Mouse (Mus musculus): ENCODE results near the gene Irak4. TPM values are rescaled to one million over a fixed set of nuclear protein-coding genes. Genes with fewer than 3 reads are reported as not detected.

Irak4 gene
- polyA plus RNA-seq, 1 experiment, result 16.9 TPM

GRCm38 (mm10) chr15:94602441-94602840 lies 59.0 kb downstream of the Irak4 start:
- 75% methylated on average over 3 of the region's 3 CpGs for WGBS

GRCm38 (mm10) chr15:94607768-94608167 lies 64.3 kb downstream of the Irak4 start:
- DNase-seq (ENCODE audit: low read depth, low spot score), result no peak
- 93% methylated on average over 8 of the region's 8 CpGs for WGBS

More at GRCm38 (mm10) chr15:94602441-94602840, 59.0 kb downstream of the Irak4 start:
- no peak for DNase-seq (ENCODE audit: low read depth, low spot score)

- DNase-seq (ENCODE audit: low read depth, low spot score), result no peak
- 90% methylated on average over 11 of the region's 11 CpGs for WGBS
Measured at GRCm38 (mm10) chr15:94616036-94616435, 72.6 kb downstream of the Irak4 start.

GRCm38 (mm10) chr15:94620909-94621308 lies 77.5 kb downstream of the Irak4 start:
- DNase-seq (ENCODE audit: low read depth, low spot score), result no peak

- DNase-seq (ENCODE audit: low read depth, low spot score), result no peak
- 54% methylated on average over 2 of the region's 2 CpGs for WGBS
Measured at GRCm38 (mm10) chr15:94628463-94628829, 85.0 kb downstream of the Irak4 start.

- peak; percentile 39 for DNase-seq (ENCODE audit: low read depth, low spot score)
- WGBS, result 1% methylated on average over 83 of the region's 96 CpGs
Measured at GRCm38 (mm10) chr15:94628830-94629601, 85.6 kb downstream of the Irak4 start, which contains the start of gene Tmem117. Tmem117 (plus strand) TSS chr15:94629232.

GRCm38 (mm10) chr15:94630553-94630952 lies 87.1 kb downstream of the Irak4 start:
- DNase-seq (ENCODE audit: low read depth, low spot score), result no peak
- WGBS, result 34% methylated on average over 4 of the region's 4 CpGs

Other genes starting within 250 kb of the Irak4 start
- gene Adamts20, start 78.2 kb upstream of the Irak4 start, polyA plus RNA-seq (2012; rRNA removed), result 0.02 and 0.08 TPM in 2 replicates
- gene Pus7l, start 96 bp upstream of the Irak4 start, polyA plus RNA-seq (2012; rRNA removed), result 2.8 and 2.9 TPM in 2 replicates
- 59.0 and 64.5 TPM in 2 replicates for gene Twf1, start 46.2 kb downstream of the Irak4 start, polyA plus RNA-seq (2012; rRNA removed)
- gene Tmem117, start 85.6 kb downstream of the Irak4 start, polyA plus RNA-seq (2012; rRNA removed), result 16.0 and 18.7 TPM in 2 replicates

Data from large intestine, adult 2 months (tissue).